Mouse (Mus musculus) right cerebral cortex, postnatal 25 days (tissue): ENCODE measurements at regions not wholly inside any gene's neighbourhood (a gene's known extent, or its start where the extent isn't known, plus 50 kb on each side); places are given as distances from the start of the nearest gene placed in this dataset.

Experiments used
- DNase-seq: peaks from one replicate; pipeline ENCODE4 v3.0.0; 2022

DNA sequence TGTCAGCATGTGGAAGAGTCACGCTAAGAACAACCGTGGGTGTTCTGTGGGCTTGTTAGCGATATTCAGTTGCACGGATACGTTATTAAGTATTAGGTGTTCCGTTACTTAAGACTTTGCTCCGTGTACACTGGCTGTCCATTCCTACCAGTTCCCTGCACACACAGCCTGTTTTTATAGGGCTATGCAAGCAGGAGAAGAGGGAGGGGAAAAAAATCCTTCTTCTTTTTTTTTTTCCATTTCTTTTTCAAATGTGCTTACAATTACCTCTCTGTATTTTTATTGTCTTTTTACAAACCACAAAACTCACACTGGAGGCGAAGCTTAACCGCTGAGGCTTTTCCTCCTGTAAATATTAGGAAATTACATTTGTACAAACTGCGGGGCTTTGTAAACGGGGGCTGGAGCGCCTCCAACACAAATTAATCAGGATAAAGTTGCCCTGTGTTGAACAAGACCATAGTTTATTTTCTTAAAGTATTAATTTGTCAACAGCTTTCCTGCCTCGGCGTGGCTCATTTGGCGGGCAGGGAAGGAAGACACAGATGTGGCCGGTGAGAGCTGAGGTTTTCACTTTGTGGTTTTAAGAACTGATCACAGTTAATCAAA is 340.8 kb upstream of the Mki67 start:
- no peak for DNase-seq

DNA sequence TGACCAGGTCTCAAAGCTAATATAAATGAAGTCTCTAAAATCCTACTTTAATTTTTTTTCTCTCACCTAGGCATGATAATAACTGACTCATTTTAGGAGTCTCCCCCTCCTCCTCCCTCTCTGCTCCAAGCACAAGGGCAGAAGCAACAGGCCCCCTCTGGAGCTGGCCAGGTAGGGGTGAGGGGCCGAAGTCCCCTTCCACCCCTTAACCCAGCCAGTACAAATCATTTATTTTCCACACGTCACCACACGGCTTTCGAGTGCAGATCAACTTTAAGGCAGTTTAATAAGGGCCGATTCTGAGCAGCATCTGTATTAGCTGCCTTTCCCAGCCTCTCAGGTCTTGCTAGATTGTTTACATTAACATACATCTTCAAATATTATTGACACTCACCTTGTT is 342.2 kb upstream of the Mki67 start:
- no peak for DNase-seq

- DNase-seq: no peak
Observed at GRCm38 (mm10) chr7:136058751-136059681, 342.9 kb upstream of the Mki67 start.

DNA sequence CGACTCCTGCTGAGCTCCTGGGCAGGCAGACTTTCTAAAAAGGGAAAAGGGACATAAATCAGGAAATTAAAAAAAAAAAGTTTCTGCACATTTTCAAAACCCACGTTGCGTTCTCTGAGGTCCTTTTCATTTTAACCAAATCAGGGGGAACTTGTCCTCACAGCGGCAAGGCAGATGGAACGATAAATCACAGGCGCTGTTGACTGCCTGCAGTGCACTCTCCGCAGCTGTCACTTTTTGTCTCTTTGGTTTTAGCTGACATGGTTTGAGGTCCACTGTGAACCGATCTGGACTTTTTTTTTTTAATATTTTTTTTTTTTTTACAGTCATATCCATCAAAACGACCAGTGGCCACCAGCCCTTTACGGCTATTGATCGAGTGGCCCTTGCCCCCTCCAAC is 343.7 kb upstream of the Mki67 start:
- DNase-seq: no peak

- peak; percentile 48 for DNase-seq
Observed at GRCm38 (mm10) chr7:136060339-136061073, 344.3 kb upstream of the Mki67 start.

GRCm38 (mm10) chr7:136062658-136063057 is 346.5 kb upstream of the Mki67 start:
- no peak for DNase-seq

DNA sequence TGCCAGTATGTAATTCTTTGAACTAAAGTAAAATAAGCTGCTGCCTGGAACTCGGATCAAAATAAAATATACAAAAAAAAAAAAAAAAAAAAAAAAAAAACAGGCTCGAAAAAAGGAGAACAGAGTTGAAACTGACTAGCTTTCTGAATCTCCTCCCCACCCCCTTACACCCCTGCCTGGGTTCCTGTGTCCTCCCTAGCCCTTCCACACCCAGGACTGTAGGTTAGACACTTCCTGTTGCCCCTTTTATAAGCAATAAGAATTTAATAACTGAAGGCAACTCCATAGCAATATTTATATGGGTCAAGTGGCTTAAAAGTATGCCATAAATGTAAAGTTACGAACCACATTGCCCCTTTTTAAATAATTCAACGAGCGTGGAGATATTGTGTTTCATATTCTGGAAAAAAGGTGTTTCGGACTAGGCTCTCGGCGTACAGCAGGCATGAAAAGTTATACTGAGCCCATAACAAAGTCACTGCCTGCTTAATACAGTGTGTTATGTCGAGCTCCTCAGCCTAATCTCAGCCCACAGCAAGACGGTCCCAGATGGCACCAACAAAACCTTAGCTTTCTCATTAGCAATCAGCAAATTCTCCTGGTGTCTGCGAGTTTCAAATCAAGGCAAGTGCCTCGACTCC is 349.0 kb upstream of the Mki67 start:
- DNase-seq: no peak

DNA sequence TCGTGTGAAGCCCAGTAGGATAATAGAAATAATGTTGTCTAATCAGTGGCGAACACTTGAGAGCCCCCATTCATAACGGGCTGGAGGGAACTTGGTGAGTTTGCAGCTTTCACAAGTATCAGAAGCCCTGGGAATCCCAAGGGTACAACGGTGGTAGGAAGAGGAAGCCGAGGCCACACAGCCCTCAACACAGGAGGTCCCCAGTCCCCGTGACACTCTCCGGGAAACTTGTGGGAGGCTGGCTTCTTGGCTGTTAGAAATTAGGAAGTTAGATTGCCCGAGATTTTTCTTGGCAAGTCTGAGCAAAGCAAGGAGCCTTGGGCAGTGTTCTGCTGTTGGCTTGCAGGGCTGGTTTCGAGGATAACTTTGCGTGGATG is 349.5 kb upstream of the Mki67 start:
- no peak for DNase-seq

- DNase-seq: no peak
Observed at GRCm38 (mm10) chr7:136070881-136071280, 354.7 kb upstream of the Mki67 start.

- DNase-seq: no peak
Observed at GRCm38 (mm10) chr7:136071331-136071730, 355.2 kb upstream of the Mki67 start.

GRCm38 (mm10) chr7:136073265-136073799 is 357.2 kb upstream of the Mki67 start:
- DNase-seq: no peak

DNA sequence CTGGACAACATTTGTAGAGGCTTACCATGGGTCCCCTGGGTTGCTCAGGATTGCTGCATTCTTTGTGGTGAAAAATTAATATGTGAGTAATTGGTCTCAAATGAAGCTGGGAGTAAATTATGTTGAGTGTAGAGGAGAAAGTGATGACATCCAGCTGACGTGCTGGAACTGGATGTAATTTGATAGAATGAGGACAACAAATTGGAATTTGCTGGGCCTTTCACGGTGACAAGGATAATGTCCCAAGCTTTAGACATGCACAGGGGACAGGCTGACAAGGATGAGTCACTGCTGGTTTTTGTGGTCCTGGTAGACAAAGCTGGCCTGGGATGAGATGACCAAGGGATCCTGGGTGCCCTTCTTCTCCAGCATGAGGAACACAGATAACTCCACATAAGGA is 357.9 kb upstream of the Mki67 start:
- DNase-seq: no peak

GRCm38 (mm10) chr7:136081534-136082252 is 365.5 kb upstream of the Mki67 start:
- DNase-seq: no peak

- peak; percentile 24 for DNase-seq
Observed at GRCm38 (mm10) chr7:136082253-136082867, 366.2 kb upstream of the Mki67 start.

GRCm38 (mm10) chr7:136083005-136083404 is 366.8 kb upstream of the Mki67 start:
- DNase-seq: no peak

DNA sequence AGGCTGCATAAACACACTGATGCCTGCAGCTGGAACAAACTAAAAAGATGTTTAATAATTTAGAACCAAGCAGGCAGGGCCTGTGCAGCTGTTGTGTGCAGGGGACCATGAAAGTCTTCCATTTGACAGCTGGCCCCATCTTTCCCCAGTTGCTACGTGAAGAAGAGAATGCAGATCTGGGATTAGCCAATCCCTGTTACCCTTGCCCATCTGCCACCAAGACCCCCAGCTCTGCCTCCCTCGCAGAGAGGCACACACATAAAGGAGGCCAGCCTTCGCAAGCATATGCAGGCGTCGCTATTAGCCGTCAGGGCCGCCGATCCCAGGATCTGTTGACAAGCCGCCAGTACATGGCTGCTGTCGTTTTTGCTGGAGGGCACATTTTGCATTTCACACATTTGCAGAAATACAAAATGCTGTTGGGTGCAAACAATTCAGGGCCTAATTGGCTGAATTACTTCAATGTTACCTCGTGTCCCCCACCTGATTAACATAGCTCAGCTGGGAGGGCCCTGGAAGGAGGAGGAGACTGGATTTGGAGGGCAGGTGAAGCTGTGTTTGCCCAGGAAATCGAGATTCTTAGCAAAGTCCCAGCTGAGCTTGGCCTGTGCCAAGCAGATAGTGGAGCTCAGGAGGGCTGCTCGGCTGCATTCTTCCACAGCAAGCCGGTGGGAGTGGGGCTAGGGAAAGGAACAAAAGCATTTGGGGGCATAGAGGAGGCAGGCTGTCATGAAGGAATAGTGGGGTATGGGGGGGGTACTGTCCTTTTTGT is 367.6 kb upstream of the Mki67 start:
- no peak for DNase-seq

GRCm38 (mm10) chr7:136088785-136089184 is 372.6 kb upstream of the Mki67 start:
- no peak for DNase-seq

GRCm38 (mm10) chr7:136094681-136095360 is 378.7 kb upstream of the Mki67 start:
- no peak for DNase-seq

DNA sequence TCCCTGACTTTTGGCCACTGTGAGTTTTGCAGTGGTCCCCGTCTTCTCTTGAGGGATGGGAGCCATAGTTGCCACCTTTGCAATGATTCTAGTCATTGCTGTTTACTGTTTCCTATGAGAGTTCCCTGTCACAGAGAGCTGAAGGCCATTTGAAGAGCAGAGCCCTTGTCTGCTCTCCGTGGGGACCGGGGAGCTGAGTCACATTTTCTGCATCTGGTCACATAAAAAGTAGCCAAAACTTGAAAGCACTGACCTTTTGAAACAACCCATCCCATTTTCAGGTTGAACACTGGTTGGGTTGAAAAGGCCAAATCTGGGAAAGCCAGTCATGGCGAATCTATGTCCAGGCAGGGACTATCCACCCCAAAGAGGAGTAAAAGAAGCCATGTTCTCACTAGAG is 387.9 kb upstream of the Mki67 start:
- DNase-seq: no peak

- DNase-seq: no peak
Observed at GRCm38 (mm10) chr7:136112163-136112562, 396.0 kb upstream of the Mki67 start.
